Mouse (Mus musculus): ENCODE data around the gene Golga5.

- TF ChIP-seq MAFK (IDR thresholded peaks at IDR 0.05; ENCODE audit: insufficient replicate concordance, low read length) (no peak), CTCF (conservative IDR thresholded peaks at IDR 0.05 in 1 of 2, IDR thresholded peaks at IDR 0.05 in 1 of 2; ENCODE audit: low read depth in 2 of 2, low read length in 2 of 2) (no peak), POLR2A (IDR thresholded peaks at IDR 0.05; ENCODE audit: low read depth, low read length) (no peak)
These were observed 33.1 kb downstream of the Golga5 start for GRCm38 (mm10) chr12:102501848-102502595.
